Mouse (Mus musculus) lung, postnatal 4 days (tissue): Measurements from ENCODE around the gene Kcnmb1.
A peak's percentile ranks its signal among the peaks of the same experiment; 100 is the strongest.

ENCODE experiments used
- DNase-seq, 2 experiments: peaks; one replicate each; pipeline ENCODE4 v3.0.0; 2021

The Kcnmb1 gene

GRCm38 (mm10) chr11:33962688-33963407 lies at the start of gene Kcnmb1:
Kcnmb1 (plus strand) TSS chr11:33963013.
- DNase-seq = peak in 1 of 2 experiments; percentile 69

- no peak for DNase-seq
Measured at GRCm38 (mm10) chr11:33913061-33913460, 49.8 kb upstream of the Kcnmb1 start.

- DNase-seq = no peak
Measured at GRCm38 (mm10) chr11:33914216-33914615, 48.6 kb upstream of the Kcnmb1 start.

GRCm38 (mm10) chr11:33917574-33917973 lies 45.2 kb upstream of the Kcnmb1 start:
- peak; percentile 54 to 68 for DNase-seq

- DNase-seq = no peak
Measured at GRCm38 (mm10) chr11:33918424-33918823, 44.4 kb upstream of the Kcnmb1 start.

GRCm38 (mm10) chr11:33919826-33920225 lies 43.0 kb upstream of the Kcnmb1 start:
- no peak for DNase-seq

GRCm38 (mm10) chr11:33921451-33921850 lies 41.4 kb upstream of the Kcnmb1 start:
- DNase-seq = no peak

GRCm38 (mm10) chr11:33923031-33923430 lies 39.8 kb upstream of the Kcnmb1 start:
- no peak for DNase-seq

- no peak for DNase-seq
Measured at GRCm38 (mm10) chr11:33925778-33926177, 37.0 kb upstream of the Kcnmb1 start.

GRCm38 (mm10) chr11:33926551-33926950 lies 36.3 kb upstream of the Kcnmb1 start:
- no peak for DNase-seq

- DNase-seq = no peak
Measured at GRCm38 (mm10) chr11:33927321-33927720, 35.5 kb upstream of the Kcnmb1 start.

- DNase-seq = peak in 1 of 2 experiments; percentile 34
Measured at GRCm38 (mm10) chr11:33927836-33928235, 35.0 kb upstream of the Kcnmb1 start.

- DNase-seq = peak in 1 of 2 experiments; percentile 48
Measured at GRCm38 (mm10) chr11:33928658-33929057, 34.2 kb upstream of the Kcnmb1 start.

GRCm38 (mm10) chr11:33929412-33929811 lies 33.4 kb upstream of the Kcnmb1 start:
- DNase-seq = no peak

- DNase-seq = peak; percentile 46
Measured at GRCm38 (mm10) chr11:33931836-33932385, 30.9 kb upstream of the Kcnmb1 start.

- DNase-seq = no peak
Measured at GRCm38 (mm10) chr11:33932386-33933111, 30.3 kb upstream of the Kcnmb1 start.

- DNase-seq = no peak
Measured at GRCm38 (mm10) chr11:33934286-33934685, 28.5 kb upstream of the Kcnmb1 start.

- no peak for DNase-seq
Measured at GRCm38 (mm10) chr11:33937641-33938040, 25.2 kb upstream of the Kcnmb1 start.

- peak in 1 of 2 experiments; percentile 28 for DNase-seq
Measured at GRCm38 (mm10) chr11:33938561-33939274, 24.1 kb upstream of the Kcnmb1 start.

- DNase-seq = no peak
Measured at GRCm38 (mm10) chr11:33939456-33940113, 23.2 kb upstream of the Kcnmb1 start.

- DNase-seq = no peak
Measured at GRCm38 (mm10) chr11:33943565-33943964, 19.2 kb upstream of the Kcnmb1 start.

GRCm38 (mm10) chr11:33944067-33944785 lies 18.6 kb upstream of the Kcnmb1 start:
- DNase-seq = no peak
